In the genomic region with DNA sequence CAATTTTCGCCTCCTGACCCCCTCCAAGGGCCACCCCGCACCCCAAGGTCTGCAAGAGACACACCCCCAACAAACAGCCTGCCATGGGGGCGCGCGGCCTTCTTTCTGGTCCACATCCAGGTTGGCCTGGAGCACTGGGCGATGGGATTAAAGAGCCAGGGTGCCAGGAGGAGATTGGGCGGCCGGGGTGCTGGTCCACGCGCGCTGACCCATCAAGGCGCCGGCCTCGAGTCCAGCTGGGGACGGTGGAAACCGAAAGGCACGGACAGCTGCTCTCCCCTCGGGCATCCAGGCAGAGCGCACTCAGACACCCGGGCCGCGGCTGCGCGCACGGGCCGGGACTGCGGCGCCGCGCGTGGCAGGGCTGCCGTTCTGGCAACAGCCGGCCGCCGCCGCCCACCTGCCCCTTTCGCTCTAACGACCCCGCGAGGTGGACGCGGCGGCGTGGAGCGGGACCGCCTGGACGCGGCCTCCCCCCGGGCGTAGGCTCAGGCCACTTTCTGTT, we compare ENCODE assay signal across 8 mouse cellular contexts. TPM values are rescaled to one million over a fixed set of nuclear protein-coding genes. Genes with fewer than 3 reads are reported as not detected.
DNase-seq lines count a peak whose midpoint lies in the region; ATAC-seq and TF ChIP-seq lines count a peak whose summit lies in the region.

No protein-coding gene starts in this region.

- peak overlapping the region; percentile 93 for H3K4me2 ChIP-seq in neural tube, embryonic 15.5 days

- H3K4me1 ChIP-seq in liver, adult 2 months (ENCODE audit: control insufficient read depth, insufficient read depth, low read length): peaks cover 6% of the 10 kb centered on the region
- H3K4me1 ChIP-seq in neural tube, embryonic 15.5 days: peaks cover 59% of the 10 kb centered on the region

- H3K9ac ChIP-seq in liver, adult 2 months (ENCODE audit: low read depth, low read length): peak overlapping the region; percentile 71
- H3K9ac ChIP-seq in neural tube, embryonic 15.5 days (replicated peaks): peak overlapping the region; percentile 82

- peak; percentile 54 for DNase-seq in CD4-positive, CD25-positive, alpha-beta regulatory T cell, adult 2 months (ENCODE audit: low read depth, low spot score)
- DNase-seq in spleen, adult 18-20 months: peak; percentile 7 to 23
- DNase-seq in spleen, adult 12 weeks (ENCODE audit: low spot score): no peak
- DNase-seq in heart, postnatal 36 days: peak; percentile 22 to 50
- DNase-seq in liver, adult 2 months (ENCODE audit: extremely low read depth, low read depth, low spot score): no peak
- no peak for DNase-seq in layer of hippocampus, adult 18-20 months (ENCODE audit: low spot score in 2 of 2)

- peak overlapping the region; percentile 53 for H3K4me3 ChIP-seq in liver, adult 2 months (ENCODE audit: insufficient read depth, low read depth, low read length)
- H3K4me3 ChIP-seq in neural tube, embryonic 15.5 days (replicated peaks): peak overlapping the region; percentile 87

- intact Hi-C loops in heart, postnatal 36 days (cut with DNase I): loop anchor here (2.0 kb wide), 1 partner anchor 141 kb away; a partner anchor contains a TSS

- no peak for TF ChIP-seq POLR2A in liver, adult 2 months (IDR thresholded peaks at IDR 0.05; ENCODE audit: extremely low read depth, insufficient read depth, low read length)

- H3K27ac ChIP-seq in liver, adult 2 months (replicated peaks; ENCODE audit: insufficient read depth, low read depth, low read length): no peak overlapping the region
- H3K27ac ChIP-seq in neural tube, embryonic 15.5 days (replicated peaks): peak overlapping the region; percentile 88

- H3K79me2 ChIP-seq in liver, adult 2 months (ENCODE audit: control insufficient read depth, insufficient read depth, low read length): no peaks in the 10 kb centered on the region; the same call in 1 of the 2 replicates

- under 1% methylated on average over 50 of the region's 50 CpGs for WGBS in liver, adult 2 months
- under 1% methylated on average over 50 of the region's 50 CpGs for WGBS in neural tube, embryonic 15.5 days

- peaks cover 35% of the 10 kb centered on the region for H3K27me3 ChIP-seq in liver, adult 2 months (ENCODE audit: control insufficient read depth, insufficient read depth, low read length)
- H3K27me3 ChIP-seq in neural tube, embryonic 15.5 days (replicated peaks): no peaks in the 10 kb centered on the region

- ATAC-seq in CD4-positive, CD25-positive, alpha-beta regulatory T cell, adult 4 months: no peak
- peak; percentile 7; the same call in 1 of the 2 replicates for ATAC-seq in neural tube, embryonic 15.5 days (ENCODE audit: low FRiP score)

- no peak for TF ChIP-seq CTCF in liver, adult 2 months (IDR thresholded peaks at IDR 0.05; ENCODE audit: low read depth, low read length)

- H3K9me3 ChIP-seq in neural tube, embryonic 15.5 days (replicated peaks): no peaks in the 10 kb centered on the region

- no peaks in the 10 kb centered on the region for H3K36me3 ChIP-seq in liver, adult 2 months (ENCODE audit: control insufficient read depth, insufficient read depth, low read length)
- no peaks in the 10 kb centered on the region for H3K36me3 ChIP-seq in neural tube, embryonic 15.5 days

RNA-seq across cellular contexts. Expression of a gene that starts 1.1 kb away (rescaled TPM):
- polyA plus RNA-seq in CD4-positive, CD25-positive, alpha-beta regulatory T cell, adult 4 months (2017; shearing (Covaris generic)): 1 to 10 TPM; 1.2 to 3.0 TPM
- under 1 TPM; 0.19 to 0.22 TPM for total RNA-seq in heart, postnatal 36 days (2021)
- total RNA-seq in liver, adult 2 months (2014; rRNA removed): 0.27 and 0.46 TPM in 2 replicates
- polyA plus RNA-seq in liver, adult 2 months (2012; rRNA removed): 0.05 and 0.21 TPM in 2 replicates
- 18.8 and 29.9 TPM in 2 replicates for polyA plus RNA-seq in neural tube, embryonic 15.5 days (2015; fragmentation: Nextera tagmentation; extraction: Ambion mirVana)
- not detected for total RNA-seq in layer of hippocampus, adult 18-20 months (2021)

RNA-seq across cellular contexts. Expression of a gene that starts 50.2 kb away (rescaled TPM):
- polyA plus RNA-seq in CD4-positive, CD25-positive, alpha-beta regulatory T cell, adult 4 months (2017; shearing (Covaris generic)): 10 to 100 TPM; 37.2 to 48.8 TPM
- 10 to 100 TPM; 26.8 to 28.4 TPM for total RNA-seq in heart, postnatal 36 days (2021)
- 19.3 and 20.5 TPM in 2 replicates for total RNA-seq in liver, adult 2 months (2014; rRNA removed)
- polyA plus RNA-seq in liver, adult 2 months (2012; rRNA removed): 7.8 and 9.8 TPM in 2 replicates
- polyA plus RNA-seq in neural tube, embryonic 15.5 days (2015; fragmentation: Nextera tagmentation; extraction: Ambion mirVana): 102 and 109 TPM in 2 replicates
- total RNA-seq in layer of hippocampus, adult 18-20 months (2021): 10 to 100 TPM; 79.8 to 85.1 TPM

Comparison
In these comparisons a context has a peak if more than half of its experiments do, and no peak if none do; other contexts are left out.
1. DNase-seq: peak in CD4-positive, CD25-positive, alpha-beta regulatory T cell, adult 2 months (single experiment), spleen, adult 18-20 months (2 of 2) and heart, postnatal 36 days (2 of 2); none in spleen, adult 12 weeks (single experiment), liver, adult 2 months (single experiment) and layer of hippocampus, adult 18-20 months (0 of 2).